Mouse (Mus musculus): Measurements from ENCODE around the gene Npas2. TPM values are rescaled to one million over a fixed set of nuclear protein-coding genes. Genes with fewer than 3 reads are reported as not detected.

The Npas2 gene
- polyA plus RNA-seq, 1 experiment from 2014 or later: 0.05 TPM

DNA sequence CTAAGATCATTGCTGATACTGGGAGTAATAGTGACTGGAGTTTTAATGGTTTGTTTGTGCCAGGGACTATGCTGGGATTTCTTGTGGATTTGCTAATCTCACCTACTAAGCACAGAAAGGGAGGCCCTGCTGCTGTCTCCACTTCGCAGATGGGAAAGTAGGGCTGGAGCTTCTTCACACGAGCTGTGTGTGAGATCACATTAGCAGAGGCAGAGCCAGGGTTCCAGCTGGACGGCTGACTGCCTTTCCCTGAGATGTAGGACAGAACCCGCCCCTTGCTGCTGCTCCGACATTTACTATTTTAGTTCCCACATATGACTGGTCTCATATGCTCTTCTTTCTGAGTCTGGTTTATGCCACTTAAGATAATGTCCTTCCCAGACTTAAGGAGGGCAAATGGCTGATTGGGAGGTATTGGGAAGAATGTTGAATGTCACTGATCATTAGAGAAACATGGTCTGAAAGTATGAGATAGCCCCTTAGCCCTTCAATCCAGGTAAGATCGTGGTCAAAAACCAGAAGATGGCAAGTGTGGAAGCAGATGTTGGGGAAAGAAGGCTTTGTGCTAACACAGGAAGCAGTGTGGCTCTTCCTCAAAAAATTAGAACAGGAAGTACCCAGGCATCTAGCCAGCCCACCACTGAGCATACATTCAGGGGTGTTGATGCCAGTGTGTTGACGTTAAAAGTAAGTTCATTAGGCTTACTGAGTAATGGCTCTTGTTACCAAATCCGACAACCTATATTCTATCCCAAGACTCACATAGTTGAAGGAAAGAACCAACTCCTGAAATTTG lies 66.8 kb downstream of the Npas2 start:
- H3K27ac ChIP-seq (ENCODE audit: low read depth, low read length): no peak overlapping the region
- no peaks in the 10 kb centered on the region for H3K4me1 ChIP-seq (ENCODE audit: control insufficient read depth, insufficient read depth, low read length)

GRCm38 (mm10) chr1:39266843-39267512 lies 73.4 kb downstream of the Npas2 start:
- no peak for ATAC-seq (ENCODE audit: low FRiP score)
- no peak overlapping the region for H3K4me2 ChIP-seq
- no peak overlapping the region for H3K27ac ChIP-seq (ENCODE audit: low read depth, low read length)
- WGBS: 81% methylated on average over 9 of the region's 9 CpGs
- no peaks in the 10 kb centered on the region for H3K9me3 ChIP-seq (ENCODE audit: control insufficient read depth, low read length)
- H3K9ac ChIP-seq (ENCODE audit: low read length): no peak overlapping the region
- no peak overlapping the region for H3K4me3 ChIP-seq (ENCODE audit: low read depth, low read length)
- no peak for DNase-seq (ENCODE audit: low spot score, missing footprints)
- no peaks in the 10 kb centered on the region for H3K36me3 ChIP-seq (ENCODE audit: control insufficient read depth, insufficient read depth, low read length)
- H3K4me1 ChIP-seq (ENCODE audit: control insufficient read depth, insufficient read depth, low read length): no peaks in the 10 kb centered on the region
- no peaks in the 10 kb centered on the region for H3K27me3 ChIP-seq (ENCODE audit: control insufficient read depth, insufficient read depth, low read length)

More for the DNA sequence above, 66.8 kb downstream of the Npas2 start:
- Histone ChIP-seq H3K9ac (ENCODE audit: low read length) (no peak overlapping the region), H3K36me3 (ENCODE audit: control insufficient read depth, insufficient read depth, low read length) (no peaks in the 10 kb centered on the region), H3K4me3 (ENCODE audit: low read depth, low read length) (no peak overlapping the region), H3K4me2 (no peak overlapping the region), H3K9me3 (ENCODE audit: control insufficient read depth, low read length) (no peaks in the 10 kb centered on the region), H3K27me3 (ENCODE audit: control insufficient read depth, insufficient read depth, low read length) (no peaks in the 10 kb centered on the region)
- DNase-seq (ENCODE audit: low spot score, missing footprints): no peak
- no peak for ATAC-seq (ENCODE audit: low FRiP score)
- 87% methylated on average over 8 of the region's 8 CpGs for WGBS

GRCm38 (mm10) chr1:39272976-39273375 lies 79.4 kb downstream of the Npas2 start:
- no peak overlapping the region for H3K4me2 ChIP-seq
- H3K27ac ChIP-seq (ENCODE audit: low read depth, low read length): no peak overlapping the region
- no peaks in the 10 kb centered on the region for H3K9me3 ChIP-seq (ENCODE audit: control insufficient read depth, low read length)
- no peaks in the 10 kb centered on the region for H3K36me3 ChIP-seq (ENCODE audit: control insufficient read depth, insufficient read depth, low read length)
- H3K27me3 ChIP-seq (ENCODE audit: control insufficient read depth, insufficient read depth, low read length): no peaks in the 10 kb centered on the region
- no peak overlapping the region for H3K9ac ChIP-seq (ENCODE audit: low read length)
- no peak for DNase-seq (ENCODE audit: low spot score, missing footprints)
- H3K4me1 ChIP-seq (ENCODE audit: control insufficient read depth, insufficient read depth, low read length): no peaks in the 10 kb centered on the region
- WGBS: 88% methylated on average over 6 of the region's 6 CpGs
- no peak overlapping the region for H3K4me3 ChIP-seq (ENCODE audit: low read depth, low read length)
- ATAC-seq (ENCODE audit: low FRiP score): no peak

GRCm38 (mm10) chr1:39280391-39280790 lies 86.9 kb downstream of the Npas2 start:
- Histone ChIP-seq H3K4me3 (ENCODE audit: low read depth, low read length) (no peak overlapping the region), H3K9ac (ENCODE audit: low read length) (no peak overlapping the region), H3K27me3 (ENCODE audit: control insufficient read depth, insufficient read depth, low read length) (no peaks in the 10 kb centered on the region), H3K27ac (ENCODE audit: low read depth, low read length) (no peak overlapping the region), H3K4me1 (ENCODE audit: control insufficient read depth, insufficient read depth, low read length) (no peaks in the 10 kb centered on the region), H3K9me3 (ENCODE audit: control insufficient read depth, low read length) (no peaks in the 10 kb centered on the region), H3K4me2 (no peak overlapping the region), H3K36me3 (ENCODE audit: control insufficient read depth, insufficient read depth, low read length) (no peaks in the 10 kb centered on the region)
- WGBS: 92% methylated on average over 7 of the region's 7 CpGs
- ATAC-seq (ENCODE audit: low FRiP score): no peak
- no peak for DNase-seq (ENCODE audit: low spot score, missing footprints)

- no peak for DNase-seq (ENCODE audit: low spot score, missing footprints)
- ATAC-seq (ENCODE audit: low FRiP score): no peak
- no peaks in the 10 kb centered on the region for H3K4me1 ChIP-seq (ENCODE audit: control insufficient read depth, insufficient read depth, low read length)
- H3K9me3 ChIP-seq (ENCODE audit: control insufficient read depth, low read length): no peaks in the 10 kb centered on the region
- H3K4me2 ChIP-seq: no peak overlapping the region
- no peak overlapping the region for H3K27ac ChIP-seq (ENCODE audit: low read depth, low read length)
- no peaks in the 10 kb centered on the region for H3K27me3 ChIP-seq (ENCODE audit: control insufficient read depth, insufficient read depth, low read length)
- H3K36me3 ChIP-seq (ENCODE audit: control insufficient read depth, insufficient read depth, low read length): no peaks in the 10 kb centered on the region
- 85% methylated on average over 15 of the region's 15 CpGs for WGBS
- no peak overlapping the region for H3K9ac ChIP-seq (ENCODE audit: low read length)
- no peak overlapping the region for H3K4me3 ChIP-seq (ENCODE audit: low read depth, low read length)
Measured at GRCm38 (mm10) chr1:39280989-39281875, 87.7 kb downstream of the Npas2 start.

DNA sequence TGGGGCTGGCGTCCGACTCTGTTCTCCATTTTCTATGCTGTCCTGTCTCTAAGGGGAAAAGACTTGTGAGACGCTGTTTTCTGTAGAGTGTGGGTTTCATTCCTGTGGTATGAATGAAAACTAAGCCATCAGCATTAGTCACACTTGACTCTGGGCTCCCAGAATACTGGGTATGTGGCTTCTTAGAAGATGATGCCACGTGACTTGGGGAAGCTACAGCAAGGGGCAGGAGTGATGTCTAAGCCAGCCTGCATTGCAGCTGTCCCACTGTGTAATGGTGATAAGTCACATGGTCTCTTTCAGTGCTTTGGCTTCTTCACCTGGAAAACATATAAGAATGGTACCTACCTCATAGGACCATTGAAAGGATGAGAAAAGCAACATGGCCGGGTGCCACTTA lies 88.4 kb downstream of the Npas2 start:
- Histone ChIP-seq H3K4me1 (ENCODE audit: control insufficient read depth, insufficient read depth, low read length) (no peaks in the 10 kb centered on the region), H3K27ac (ENCODE audit: low read depth, low read length) (no peak overlapping the region), H3K36me3 (ENCODE audit: control insufficient read depth, insufficient read depth, low read length) (no peaks in the 10 kb centered on the region), H3K27me3 (ENCODE audit: control insufficient read depth, insufficient read depth, low read length) (no peaks in the 10 kb centered on the region), H3K9me3 (ENCODE audit: control insufficient read depth, low read length) (no peaks in the 10 kb centered on the region), H3K4me2 (no peak overlapping the region), H3K4me3 (ENCODE audit: low read depth, low read length) (no peak overlapping the region), H3K9ac (ENCODE audit: low read length) (no peak overlapping the region)
- 87% methylated on average over 5 of the region's 5 CpGs for WGBS
- DNase-seq (ENCODE audit: low spot score, missing footprints): no peak
- ATAC-seq (ENCODE audit: low FRiP score): no peak

GRCm38 (mm10) chr1:39283323-39283722 lies 89.8 kb downstream of the Npas2 start:
- Histone ChIP-seq H3K27ac (ENCODE audit: low read depth, low read length) (no peak overlapping the region), H3K9ac (ENCODE audit: low read length) (no peak overlapping the region), H3K27me3 (ENCODE audit: control insufficient read depth, insufficient read depth, low read length) (no peaks in the 10 kb centered on the region), H3K4me2 (no peak overlapping the region), H3K4me1 (ENCODE audit: control insufficient read depth, insufficient read depth, low read length) (no peaks in the 10 kb centered on the region), H3K36me3 (ENCODE audit: control insufficient read depth, insufficient read depth, low read length) (no peaks in the 10 kb centered on the region), H3K9me3 (ENCODE audit: control insufficient read depth, low read length) (no peaks in the 10 kb centered on the region), H3K4me3 (ENCODE audit: low read depth, low read length) (no peak overlapping the region)
- ATAC-seq (ENCODE audit: low FRiP score) (no peak), DNase-seq (ENCODE audit: low spot score, missing footprints) (no peak)
- WGBS: 93% methylated on average over 7 of the region's 7 CpGs

- Histone ChIP-seq H3K4me1 (ENCODE audit: control insufficient read depth, insufficient read depth, low read length) (no peaks in the 10 kb centered on the region), H3K9me3 (ENCODE audit: control insufficient read depth, low read length) (no peaks in the 10 kb centered on the region), H3K36me3 (ENCODE audit: control insufficient read depth, insufficient read depth, low read length) (no peaks in the 10 kb centered on the region), H3K4me3 (ENCODE audit: low read depth, low read length) (no peak overlapping the region), H3K4me2 (no peak overlapping the region), H3K27ac (ENCODE audit: low read depth, low read length) (no peak overlapping the region), H3K27me3 (ENCODE audit: control insufficient read depth, insufficient read depth, low read length) (no peaks in the 10 kb centered on the region), H3K9ac (ENCODE audit: low read length) (no peak overlapping the region)
- ATAC-seq (ENCODE audit: low FRiP score): no peak
- 92% methylated on average over 16 of the region's 16 CpGs for WGBS
- DNase-seq (ENCODE audit: low spot score, missing footprints): no peak
Measured at GRCm38 (mm10) chr1:39284786-39285185, 91.3 kb downstream of the Npas2 start.

DNA sequence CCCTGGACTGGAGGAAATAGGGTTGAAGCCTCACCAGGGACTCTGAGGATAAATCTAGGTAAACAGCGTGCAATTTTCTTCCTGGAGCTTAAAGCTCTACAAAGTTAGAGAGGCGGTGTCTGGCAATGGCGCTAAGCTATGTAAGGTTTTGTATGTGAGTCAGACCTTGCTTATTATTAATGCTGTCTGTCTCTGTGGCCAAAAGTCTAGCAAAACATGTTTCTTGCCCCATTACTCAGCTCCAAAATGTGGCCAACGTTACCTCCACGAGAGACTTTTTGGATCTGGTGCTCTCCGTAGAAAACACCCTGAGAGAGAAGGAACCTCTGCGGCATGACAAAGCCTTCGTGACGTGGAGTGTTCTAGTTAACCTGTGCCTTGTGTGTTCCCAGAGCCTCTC lies 93.5 kb downstream of the Npas2 start:
- no peak for ATAC-seq (ENCODE audit: low FRiP score)

More for the DNA sequence above, 93.5 kb downstream of the Npas2 start:
- WGBS: 96% methylated on average over 9 of the region's 9 CpGs
- no peaks in the 10 kb centered on the region for H3K36me3 ChIP-seq (ENCODE audit: control insufficient read depth, insufficient read depth, low read length)
- no peak overlapping the region for H3K9ac ChIP-seq (ENCODE audit: low read length)
- H3K9me3 ChIP-seq (ENCODE audit: control insufficient read depth, low read length): no peaks in the 10 kb centered on the region
- H3K27me3 ChIP-seq (ENCODE audit: control insufficient read depth, insufficient read depth, low read length): no peaks in the 10 kb centered on the region
- no peak overlapping the region for H3K27ac ChIP-seq (ENCODE audit: low read depth, low read length)
- no peak overlapping the region for H3K4me2 ChIP-seq
- no peak overlapping the region for H3K4me3 ChIP-seq (ENCODE audit: low read depth, low read length)
- DNase-seq (ENCODE audit: low spot score, missing footprints): no peak
- H3K4me1 ChIP-seq (ENCODE audit: control insufficient read depth, insufficient read depth, low read length): no peaks in the 10 kb centered on the region

Data from midbrain, embryonic 11.5 days (tissue).